Mouse (Mus musculus): ENCODE data around the gene Atp5f1. TPM values are rescaled to one million over a fixed set of nuclear protein-coding genes. Genes with fewer than 3 reads are reported as not detected.

Atp5f1 gene
- polyA plus RNA-seq, 1 experiment from 2014 or later, result 465 TPM

DNA sequence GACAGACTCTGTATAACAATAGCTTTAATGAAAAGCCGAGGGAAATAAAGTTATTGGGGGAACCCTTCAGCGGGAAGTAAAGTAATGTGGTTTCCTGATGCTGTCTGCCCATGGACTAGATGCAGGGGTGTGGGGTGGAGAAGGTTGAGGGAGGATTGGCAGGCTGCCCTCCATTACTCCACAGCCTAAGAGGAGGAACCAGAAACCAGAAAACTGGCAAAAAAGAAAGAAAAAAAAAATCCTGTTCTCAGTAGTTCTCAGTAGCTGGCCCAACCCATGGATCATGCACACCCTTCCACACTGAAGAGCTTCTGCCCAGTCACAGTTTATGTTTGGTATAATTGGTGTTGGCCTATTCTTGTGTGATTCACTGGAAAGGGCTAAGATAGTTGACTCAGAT lies 61.6 kb downstream of the Atp5f1 start:
- peaks cover 16% of the 10 kb centered on the region for H3K4me1 ChIP-seq (replicated peaks; ENCODE audit: control insufficient read depth, insufficient read depth, low read length)
- WGBS, result 65% methylated on average over 2 of the region's 2 CpGs
- H3K27ac ChIP-seq (ENCODE audit: low read length), result no peak overlapping the region
- H3K36me3 ChIP-seq (ENCODE audit: control insufficient read depth, insufficient read depth, low read length), result no peaks in the 10 kb centered on the region
- no peak overlapping the region for H3K9ac ChIP-seq (ENCODE audit: low read length)
- no peaks in the 10 kb centered on the region for H3K27me3 ChIP-seq (ENCODE audit: control insufficient read depth, insufficient read depth, low read depth, low read length)
- H3K9me3 ChIP-seq (ENCODE audit: control insufficient read depth, low read length), result no peaks in the 10 kb centered on the region
- H3K4me2 ChIP-seq (ENCODE audit: low read depth, low read length), result no peak overlapping the region
- no peak for ATAC-seq (ENCODE audit: low read depth)
- H3K4me3 ChIP-seq (ENCODE audit: low read length), result no peak overlapping the region

DNA sequence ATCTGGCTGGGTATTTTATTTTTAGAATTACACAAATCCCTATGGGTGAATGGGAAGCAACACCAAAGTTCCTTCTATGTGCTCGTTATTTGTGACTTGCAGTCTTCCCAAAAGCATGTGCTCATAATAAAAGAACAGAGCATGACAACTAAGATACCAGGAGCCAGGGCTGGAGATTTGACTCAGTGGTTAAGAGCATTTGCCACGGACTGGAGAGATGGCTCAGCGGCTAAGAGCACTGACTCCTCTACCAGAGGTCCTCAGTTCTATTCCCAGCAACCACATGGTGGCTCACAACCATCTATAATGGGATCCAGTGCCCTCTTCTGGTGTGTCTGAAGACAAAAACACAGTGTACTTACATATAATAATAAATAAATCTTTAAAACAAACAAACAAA lies 63.1 kb downstream of the Atp5f1 start:
- Histone ChIP-seq H3K4me1 (replicated peaks; ENCODE audit: control insufficient read depth, insufficient read depth, low read length) (peaks cover 18% of the 10 kb centered on the region), H3K36me3 (ENCODE audit: control insufficient read depth, insufficient read depth, low read length) (no peaks in the 10 kb centered on the region), H3K9ac (ENCODE audit: low read length) (no peak overlapping the region), H3K27ac (ENCODE audit: low read length) (no peak overlapping the region), H3K4me3 (ENCODE audit: low read length) (no peak overlapping the region), H3K27me3 (ENCODE audit: control insufficient read depth, insufficient read depth, low read depth, low read length) (no peaks in the 10 kb centered on the region), H3K9me3 (ENCODE audit: control insufficient read depth, low read length) (no peaks in the 10 kb centered on the region), H3K4me2 (ENCODE audit: low read depth, low read length) (no peak overlapping the region)
- 87% methylated on average over 3 of the region's 3 CpGs for WGBS
- ATAC-seq (ENCODE audit: low read depth), result no peak

DNA sequence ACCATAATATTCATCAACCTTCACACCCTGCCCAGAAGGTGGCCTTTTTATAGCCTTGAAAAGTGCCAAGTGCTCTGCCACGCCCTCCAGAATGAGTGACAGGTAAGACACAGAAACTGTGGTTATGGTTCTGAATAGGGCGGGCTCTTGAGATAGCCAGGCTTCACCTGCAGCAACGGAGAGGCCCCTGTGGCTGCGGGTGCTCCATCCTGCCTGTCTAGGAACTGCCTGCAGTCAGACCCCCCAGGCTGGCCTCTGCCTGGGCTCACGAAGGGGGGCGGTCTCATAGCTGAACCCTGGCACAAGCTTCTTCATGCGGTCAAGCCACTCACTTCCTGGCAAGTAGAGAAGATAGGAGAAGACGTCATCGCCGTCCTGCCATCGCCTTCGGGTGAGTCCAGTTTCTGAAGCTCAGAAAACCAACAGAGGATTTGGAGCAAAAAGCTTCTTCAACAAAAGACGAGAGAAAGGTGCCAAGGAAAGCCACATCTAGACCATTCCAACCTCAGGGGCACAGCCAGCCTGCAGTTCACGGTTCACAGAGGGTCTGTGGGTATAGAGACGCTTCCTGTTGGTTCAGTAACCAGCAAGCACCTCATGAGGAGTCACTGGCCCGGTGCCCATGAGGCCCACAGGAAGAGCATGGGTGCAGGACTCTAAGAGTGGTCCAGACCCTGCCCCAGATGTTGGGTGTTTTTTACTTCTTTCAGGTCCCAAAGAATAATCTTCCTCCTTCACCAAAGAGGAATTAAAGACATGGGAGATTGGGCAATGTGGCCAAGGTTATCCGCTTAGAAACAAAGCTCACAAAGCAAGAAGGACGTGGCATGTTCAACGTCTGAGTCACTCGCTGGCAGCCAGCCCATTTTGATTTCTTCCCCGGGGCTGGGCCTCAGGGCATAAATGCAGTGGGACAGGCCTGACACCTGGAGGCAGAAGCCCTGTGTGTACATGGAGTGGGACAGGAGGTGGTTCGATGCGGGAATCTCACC lies 65.0 kb downstream of the Atp5f1 start:
- ATAC-seq (ENCODE audit: low read depth), result peak; percentile 81
- Histone ChIP-seq H3K9me3 (ENCODE audit: control insufficient read depth, low read length) (no peaks in the 10 kb centered on the region), H3K27me3 (ENCODE audit: control insufficient read depth, insufficient read depth, low read depth, low read length) (no peaks in the 10 kb centered on the region), H3K9ac (ENCODE audit: low read length) (peak overlapping the region; percentile 38; the same call in 1 of the 2 replicates), H3K27ac (ENCODE audit: low read length) (peak overlapping the region; percentile 88), H3K4me3 (ENCODE audit: low read length) (no peak overlapping the region), H3K4me2 (ENCODE audit: low read depth, low read length) (peak overlapping the region; percentile 25; the same call in 1 of the 2 replicates), H3K36me3 (ENCODE audit: control insufficient read depth, insufficient read depth, low read length) (no peaks in the 10 kb centered on the region), H3K4me1 (replicated peaks; ENCODE audit: control insufficient read depth, insufficient read depth, low read length) (peaks cover 18% of the 10 kb centered on the region)
- 46% methylated on average over 23 of the region's 23 CpGs for WGBS

- Histone ChIP-seq H3K27ac (ENCODE audit: low read length) (0 out of 2 replicates have a peak overlapping the region, but pooled peaks have one; percentile 21), H3K36me3 (ENCODE audit: control insufficient read depth, insufficient read depth, low read length) (no peaks in the 10 kb centered on the region), H3K4me1 (replicated peaks; ENCODE audit: control insufficient read depth, insufficient read depth, low read length) (peaks cover 18% of the 10 kb centered on the region), H3K4me2 (ENCODE audit: low read depth, low read length) (no peak overlapping the region), H3K4me3 (ENCODE audit: low read length) (no peak overlapping the region), H3K9me3 (ENCODE audit: control insufficient read depth, low read length) (no peaks in the 10 kb centered on the region), H3K9ac (ENCODE audit: low read length) (no peak overlapping the region), H3K27me3 (ENCODE audit: control insufficient read depth, insufficient read depth, low read depth, low read length) (no peaks in the 10 kb centered on the region)
- 0 out of 2 replicates have a peak, but pooled peaks have one; percentile 4 for ATAC-seq (ENCODE audit: low read depth)
- 47% methylated on average over 6 of the region's 6 CpGs for WGBS
These were observed 65.9 kb downstream of the Atp5f1 start for GRCm38 (mm10) chr3:105893941-105894391.

Other genes with a start within 250 kb of the Atp5f1 start
- 126 and 130 TPM in 2 replicates for gene Rap1a, start 158.8 kb downstream of the Atp5f1 start, polyA plus RNA-seq (2015; fragmentation: Nextera tagmentation; extraction: Ambion mirVana)
- gene Adora3, start 89.2 kb downstream of the Atp5f1 start, polyA plus RNA-seq (2015; fragmentation: Nextera tagmentation; extraction: Ambion mirVana), result 0.45 TPM in 2 replicates
- gene Tmigd3, start 89.2 kb downstream of the Atp5f1 start, polyA plus RNA-seq (2015; fragmentation: Nextera tagmentation; extraction: Ambion mirVana), result not detected in 2 replicates
- 0.93 TPM in 2 replicates for gene I830077J02Rik, start 27.4 kb downstream of the Atp5f1 start, polyA plus RNA-seq (2015; fragmentation: Nextera tagmentation; extraction: Ambion mirVana)
- 102 and 117 TPM in 2 replicates for gene Wdr77, start 730 bp downstream of the Atp5f1 start, polyA plus RNA-seq (2015; fragmentation: Nextera tagmentation; extraction: Ambion mirVana)
- 0.97 and 2.1 TPM in 2 replicates for gene Ovgp1, start 13.6 kb upstream of the Atp5f1 start, polyA plus RNA-seq (2015; fragmentation: Nextera tagmentation; extraction: Ambion mirVana)
- gene Pifo, start 54.5 kb upstream of the Atp5f1 start, polyA plus RNA-seq (2015; fragmentation: Nextera tagmentation; extraction: Ambion mirVana), result 11.3 and 16.2 TPM in 2 replicates
- gene Chil5, start 72.7 kb upstream of the Atp5f1 start, polyA plus RNA-seq (2015; fragmentation: Nextera tagmentation; extraction: Ambion mirVana), result not detected in 2 replicates
- gene Chia1, start 153.1 kb upstream of the Atp5f1 start, polyA plus RNA-seq (2015; fragmentation: Nextera tagmentation; extraction: Ambion mirVana), result 0.35 and 1.1 TPM in 2 replicates
- 0.10 and 0.31 TPM in 2 replicates for gene Chil3, start 207.5 kb upstream of the Atp5f1 start, polyA plus RNA-seq (2015; fragmentation: Nextera tagmentation; extraction: Ambion mirVana)

Data from lung, embryonic 16.5 days (tissue).